Mouse (Mus musculus): ENCODE results near the gene Dnajc7.
A peak's percentile ranks its signal among the peaks of the same experiment; 100 is the strongest.
"Not testable (repeated sequence)": the region's sequence is repeated elsewhere in the genome, so short reads cannot be mapped to it uniquely, and the experiment has no call there.

Dnajc7 gene

GRCm38 (mm10) chr11:100613241-100613640 is 6.7 kb downstream of the Dnajc7 start:
- no peak for DNase-seq

DNA sequence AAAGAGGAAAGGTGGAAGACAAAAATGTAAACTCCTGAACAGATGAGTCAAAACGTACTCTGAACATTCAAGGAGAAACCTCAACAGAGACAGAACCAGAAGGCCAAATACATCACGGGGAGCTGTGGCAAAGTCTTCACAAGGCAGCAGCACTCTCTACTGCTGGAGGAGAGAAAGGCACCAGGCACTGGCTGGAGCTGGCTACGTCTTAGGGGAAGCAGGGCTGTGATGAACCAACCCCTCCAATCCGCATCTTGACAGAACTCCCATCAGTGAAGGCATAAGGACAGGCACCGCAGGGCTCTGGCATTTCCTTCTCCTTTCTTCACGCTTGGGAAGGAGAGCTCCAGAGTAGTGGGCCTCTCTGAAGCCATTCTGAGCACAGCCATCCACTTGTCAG is 8.3 kb downstream of the Dnajc7 start:
- DNase-seq: no peak

- no peak for DNase-seq
These were observed 9.8 kb downstream of the Dnajc7 start for GRCm38 (mm10) chr11:100609997-100610680.

- no peak for DNase-seq
These were observed 10.5 kb downstream of the Dnajc7 start for GRCm38 (mm10) chr11:100609355-100609996.

DNA sequence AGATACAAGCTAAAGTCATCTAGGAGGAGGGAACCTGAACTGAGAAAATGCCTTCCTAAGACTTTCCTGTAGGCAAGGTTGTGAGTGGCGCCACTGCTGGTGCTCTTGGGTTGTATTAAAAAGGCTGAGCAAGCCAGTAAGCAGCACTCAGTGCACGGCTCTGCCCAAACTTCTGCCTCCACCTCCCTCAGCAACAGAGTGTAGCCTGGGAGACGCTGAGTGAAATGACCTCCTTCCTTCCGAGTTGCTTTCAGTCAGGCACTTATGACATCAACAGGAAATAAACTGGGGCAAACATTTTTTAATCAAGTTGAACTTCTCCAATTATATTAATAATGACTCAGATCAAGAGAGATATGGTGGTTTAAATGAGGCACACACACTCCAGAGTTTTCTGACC is 11.2 kb downstream of the Dnajc7 start:
- no peak for DNase-seq

DNA sequence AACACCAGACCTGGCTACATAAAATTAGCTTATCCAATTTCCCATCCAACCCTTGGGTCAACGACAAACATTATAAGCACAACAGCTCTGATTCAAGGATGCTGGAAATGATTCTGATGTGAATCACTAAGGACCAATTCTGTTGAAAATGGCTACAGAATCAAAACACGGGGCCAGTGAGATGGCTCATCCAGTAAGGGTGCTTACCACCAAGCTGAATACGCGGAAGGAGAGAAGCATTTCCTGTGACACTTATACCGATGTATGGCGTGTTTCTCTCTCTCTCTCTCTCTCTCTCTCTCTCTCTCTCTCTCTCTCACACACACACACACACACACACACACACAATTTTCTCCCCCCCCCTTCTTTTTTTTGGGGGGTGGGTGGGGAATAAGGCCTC is 12.8 kb downstream of the Dnajc7 start:
- DNase-seq: no peak

- no peak for DNase-seq
These were observed 14.5 kb downstream of the Dnajc7 start for GRCm38 (mm10) chr11:100605451-100605850.

DNA sequence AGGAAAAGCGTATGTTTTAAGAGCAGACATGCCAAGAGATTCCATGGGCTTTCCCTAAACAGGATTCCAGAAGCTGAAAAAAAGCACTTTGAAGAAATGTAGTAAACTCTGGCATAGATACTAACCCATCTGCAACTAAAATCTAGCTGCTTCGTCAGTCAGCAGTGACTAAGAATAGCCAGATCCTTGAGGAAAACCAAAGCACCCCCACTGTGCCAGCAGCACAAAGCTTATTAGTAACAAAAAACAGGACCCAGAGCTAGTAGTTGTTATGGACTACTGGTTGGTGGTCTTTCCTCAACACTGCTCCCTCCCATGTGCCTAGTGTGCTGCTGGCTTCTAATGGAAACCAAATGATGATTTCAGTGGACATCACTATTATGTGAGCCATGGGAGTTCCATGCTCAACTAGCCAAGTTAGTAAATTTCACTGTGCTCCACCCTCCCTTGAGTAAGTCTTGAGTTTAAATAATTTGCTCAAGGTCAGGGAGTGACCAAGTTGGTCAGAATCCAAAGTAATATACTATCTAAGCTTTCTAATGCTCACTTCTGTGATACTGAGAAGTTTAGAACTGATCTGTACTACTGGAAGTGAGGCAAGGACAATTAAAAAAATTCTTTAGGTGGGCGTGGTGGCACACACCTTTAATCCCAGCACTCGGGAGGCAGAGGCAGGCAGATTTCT is 15.5 kb downstream of the Dnajc7 start:
- no peak for DNase-seq

DNA sequence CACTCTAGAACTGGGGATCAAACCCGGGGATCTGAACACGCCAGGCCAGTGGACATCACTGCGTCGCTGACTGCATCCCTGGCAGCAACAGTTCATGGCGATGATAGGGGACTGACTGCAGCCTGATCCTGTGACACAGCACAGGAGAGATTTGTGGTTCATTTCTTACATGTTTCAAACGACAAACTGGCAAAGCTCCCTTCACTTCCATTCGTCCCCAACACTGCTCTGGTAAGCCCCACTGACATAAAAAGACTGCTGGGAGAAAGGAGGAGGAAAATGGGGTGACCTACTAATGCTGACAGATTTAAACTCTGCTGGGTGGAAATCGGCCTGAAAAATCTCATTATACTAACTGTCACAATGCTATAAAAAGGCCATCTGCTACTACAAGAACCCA is 16.2 kb downstream of the Dnajc7 start:
- DNase-seq: no peak

DNA sequence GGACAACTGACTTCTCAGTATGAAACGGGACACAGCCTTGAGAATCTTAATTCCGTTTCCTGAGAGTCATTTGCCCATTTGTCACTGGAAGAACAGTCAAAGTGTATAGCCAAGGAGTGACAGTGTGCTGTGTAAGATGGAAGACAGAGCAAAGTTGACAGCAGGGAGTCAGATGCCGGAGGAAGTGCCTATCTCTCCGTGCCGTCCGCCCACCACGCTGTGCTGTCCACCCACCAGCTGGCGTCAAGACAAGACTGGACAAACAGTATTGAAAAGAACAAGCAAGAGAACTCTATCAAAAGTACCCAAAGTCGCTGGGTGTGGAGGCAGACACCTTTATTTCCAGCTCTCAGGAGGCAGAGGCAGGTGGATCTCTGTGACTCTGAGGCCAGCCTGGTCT is 16.8 kb downstream of the Dnajc7 start:
- no peak for DNase-seq

GRCm38 (mm10) chr11:100601372-100601771 is 18.6 kb downstream of the Dnajc7 start:
- DNase-seq: no peak

- no peak for DNase-seq
These were observed 21.9 kb downstream of the Dnajc7 start for GRCm38 (mm10) chr11:100598074-100598473.

DNA sequence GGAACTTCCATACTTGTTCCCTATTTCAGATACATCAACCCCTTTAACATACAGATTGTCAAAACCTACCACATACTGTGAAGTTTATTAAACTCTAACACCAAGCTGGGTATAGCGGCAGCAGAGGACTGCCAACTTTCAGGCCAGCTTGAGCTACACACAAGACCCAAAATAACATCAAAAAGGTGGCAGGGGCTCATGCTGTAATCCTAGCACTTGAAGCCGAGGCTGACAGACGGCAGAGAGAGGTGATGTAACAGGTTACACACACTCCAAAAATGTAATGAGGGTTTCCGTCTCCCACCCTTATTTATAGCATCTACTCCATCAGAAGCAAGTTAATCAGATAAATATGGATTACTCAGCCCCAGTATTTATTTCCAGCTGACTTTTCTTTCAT is 24.4 kb downstream of the Dnajc7 start:
- DNase-seq: no peak

GRCm38 (mm10) chr11:100594608-100595007 is 25.4 kb downstream of the Dnajc7 start:
- no peak for DNase-seq

DNA sequence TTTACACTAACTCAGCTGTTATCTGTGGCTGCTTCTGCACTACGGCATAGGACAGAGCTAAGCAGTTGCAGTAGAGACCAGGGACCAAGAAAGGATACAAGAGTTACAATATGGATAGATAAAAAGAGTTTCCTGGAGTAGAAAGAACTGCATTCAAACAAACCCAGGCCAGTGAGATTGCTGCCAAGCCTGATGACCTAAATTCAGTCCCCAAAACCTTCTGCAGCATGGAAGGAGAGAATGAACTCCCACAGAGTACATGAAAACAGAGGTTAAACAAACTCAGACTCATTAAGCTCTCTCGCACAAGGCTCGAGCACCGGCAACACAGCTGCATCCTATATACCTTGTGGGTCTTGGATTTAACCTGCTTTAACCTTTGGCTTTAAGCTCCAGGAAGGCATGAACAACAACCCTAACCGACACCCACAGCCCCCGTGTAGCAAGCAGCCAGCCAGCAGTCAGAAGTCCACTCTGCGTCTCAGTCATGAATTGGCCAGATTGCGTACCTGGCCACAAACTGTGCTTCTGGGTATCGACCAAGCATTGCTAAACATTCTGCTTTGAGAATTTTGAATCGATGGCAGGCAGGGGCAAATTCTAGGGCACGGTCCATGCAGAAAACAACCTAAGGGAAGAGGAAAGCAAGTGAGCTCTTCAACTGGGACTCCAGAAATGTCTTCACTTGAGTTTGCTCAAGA is 27.5 kb downstream of the Dnajc7 start:
- no peak for DNase-seq

DNA sequence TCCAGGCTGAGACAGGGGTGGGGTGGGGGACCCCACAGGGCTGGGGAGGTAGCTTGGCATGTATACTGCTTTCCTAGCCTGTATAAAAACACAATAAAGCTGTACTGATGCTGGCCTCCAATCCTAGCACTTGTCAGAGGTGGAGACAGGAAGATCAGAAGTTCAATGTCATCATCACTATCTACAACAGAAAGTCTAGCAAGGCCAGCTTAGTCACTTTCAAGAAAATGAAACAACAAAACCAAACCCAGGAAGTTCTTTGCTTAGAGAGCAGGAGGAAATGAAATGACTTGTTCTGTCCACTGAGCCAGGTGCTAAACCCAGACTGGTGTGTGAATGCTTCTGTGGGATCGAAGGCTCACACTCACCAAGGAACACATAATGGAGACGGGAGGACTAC is 31.5 kb downstream of the Dnajc7 start:
- no peak for DNase-seq

DNA sequence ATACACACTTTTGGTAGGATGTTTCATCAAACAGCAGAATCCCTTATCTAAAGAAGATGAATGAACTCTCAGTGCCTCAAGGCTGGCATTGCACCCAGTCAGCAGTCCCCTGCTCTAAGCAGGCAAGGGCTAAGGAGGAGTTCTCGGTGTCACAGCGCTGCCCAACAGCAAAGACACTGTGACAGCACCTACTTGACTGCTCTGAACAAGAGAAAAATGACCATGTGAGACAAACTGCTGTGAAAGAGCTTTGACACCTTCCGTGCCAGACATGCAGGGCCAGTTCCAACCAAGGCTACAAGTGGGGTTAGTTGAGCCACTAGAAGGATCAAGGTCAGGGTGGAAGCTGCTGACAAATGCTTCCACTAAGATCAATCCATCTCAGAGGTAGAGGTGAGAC is 34.8 kb downstream of the Dnajc7 start:
- DNase-seq: no peak

DNA sequence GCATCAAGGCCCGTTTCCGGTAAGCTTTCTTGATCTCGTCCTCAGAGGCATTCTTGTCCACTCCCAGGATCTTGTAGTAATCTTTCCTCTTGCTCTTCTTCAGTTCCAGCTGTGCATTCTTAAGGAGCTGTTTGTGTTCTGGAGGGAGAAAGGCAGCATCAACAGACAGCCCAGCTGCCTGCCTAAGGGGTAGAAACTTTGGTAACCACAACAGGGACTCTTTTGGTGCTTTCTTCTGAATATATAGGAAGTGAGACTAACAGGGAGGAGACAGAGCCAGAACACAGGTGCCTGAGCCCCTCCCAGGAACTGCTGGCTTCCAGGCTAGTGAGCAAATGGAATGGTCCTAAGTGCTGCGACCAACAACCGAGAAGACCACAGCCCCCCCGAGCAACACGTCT is 35.4 kb downstream of the Dnajc7 start:
- no peak for DNase-seq

DNA sequence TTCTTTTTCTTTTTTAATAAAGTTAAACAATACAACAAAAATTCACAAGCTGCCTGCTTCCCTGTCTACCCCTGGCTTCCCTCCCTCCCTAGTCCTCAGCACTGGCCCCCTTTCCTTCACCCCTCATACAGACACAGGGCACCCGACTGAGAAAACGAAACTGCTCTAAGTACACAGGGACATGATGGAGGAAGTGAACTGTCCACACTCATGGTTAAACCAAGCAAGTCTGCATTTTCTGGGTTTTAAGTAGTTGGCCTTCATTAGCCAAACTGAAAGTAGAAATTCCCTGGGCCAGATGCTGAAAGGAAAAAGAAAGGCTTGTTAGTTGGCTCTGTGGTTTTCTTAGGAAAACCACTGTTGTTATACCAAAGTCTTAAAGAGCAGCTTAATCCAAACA is 37.1 kb downstream of the Dnajc7 start:
- DNase-seq: no peak

DNA sequence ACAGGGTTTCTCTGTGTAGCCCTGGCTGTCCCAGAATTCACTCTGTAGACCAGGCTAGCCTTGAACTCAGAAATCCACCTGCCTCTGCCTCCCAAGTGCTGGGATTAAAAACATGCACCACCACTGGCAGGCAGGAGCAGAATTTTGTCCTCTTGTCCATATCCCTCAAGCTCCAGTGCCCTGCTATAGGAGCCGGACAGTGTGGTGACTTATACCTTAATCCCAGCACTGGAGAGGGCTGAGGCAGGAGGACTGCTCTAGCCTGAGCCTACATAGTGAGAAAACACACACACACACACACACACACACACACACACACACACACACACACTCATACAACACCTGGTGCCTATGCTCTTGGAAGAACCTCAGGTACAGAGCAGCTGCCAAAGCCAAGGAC is 37.6 kb downstream of the Dnajc7 start:
- DNase-seq: not testable (repeated sequence)

DNA sequence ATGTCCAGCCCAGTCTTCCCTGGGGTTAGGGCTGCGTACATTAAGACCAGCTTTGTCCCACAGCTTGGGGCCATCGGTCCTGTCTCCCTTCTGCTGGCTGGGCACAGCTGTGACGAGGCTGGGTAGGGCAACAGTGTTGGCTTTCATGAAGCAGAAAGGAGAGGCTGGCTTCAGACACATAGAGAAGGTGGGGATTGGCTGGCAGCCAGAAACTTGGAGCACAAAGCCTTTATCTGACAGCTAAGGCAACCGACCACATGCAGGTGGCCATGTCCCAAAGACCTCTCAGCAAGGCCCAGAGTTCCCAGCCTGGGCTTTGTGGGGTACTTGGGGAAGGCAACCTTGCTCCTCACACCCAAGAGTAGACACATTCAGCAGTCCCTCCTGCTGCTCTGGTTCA is 38.2 kb downstream of the Dnajc7 start:
- peak; percentile 61 for DNase-seq

GRCm38 (mm10) chr11:100580275-100580674 is 39.7 kb downstream of the Dnajc7 start:
- DNase-seq: no peak

DNA sequence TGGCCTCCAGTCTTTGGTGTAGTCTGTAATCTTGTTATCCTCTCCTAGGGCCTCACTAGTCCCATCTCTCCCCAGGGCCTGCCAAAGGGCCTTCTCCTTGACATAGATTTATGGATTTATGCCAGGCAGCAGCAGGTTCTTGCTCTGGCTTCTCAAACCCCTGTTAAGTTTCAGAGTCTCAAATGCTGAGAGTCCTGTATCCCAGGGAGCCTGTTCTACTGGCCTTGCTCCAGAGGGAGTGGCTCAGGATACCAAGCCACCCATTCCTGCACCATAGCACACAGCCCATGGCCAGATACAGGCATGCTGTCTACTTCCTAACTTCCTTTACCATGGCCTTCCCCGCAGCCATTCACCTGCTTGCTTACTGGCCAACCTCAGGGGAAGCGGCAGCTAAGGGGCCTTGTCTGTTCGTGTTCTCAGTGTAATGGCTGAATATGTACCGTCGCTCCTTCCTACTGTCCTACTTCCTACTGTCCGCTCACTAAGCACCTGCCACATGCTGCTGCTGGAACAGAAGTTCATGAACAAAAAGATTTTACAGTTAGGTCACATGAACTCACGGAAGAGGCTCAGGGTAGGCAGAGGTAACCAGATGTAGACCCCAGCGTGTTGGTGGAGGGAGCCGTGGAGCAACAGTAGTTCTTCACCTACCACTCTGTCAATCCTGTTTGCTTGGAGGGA is 40.7 kb downstream of the Dnajc7 start:
- DNase-seq: no peak
